Mouse (Mus musculus): Measurements from ENCODE around the gene Timm10b. TPM values are rescaled to one million over a fixed set of nuclear protein-coding genes. Genes with fewer than 3 reads are reported as not detected.
A peak's percentile ranks its signal among the peaks of the same experiment; 100 is the strongest.

The Timm10b gene
- total RNA-seq, 4 experiments from 2014 or later: 63.0 to 74.1 (median 68.2) TPM

DNA sequence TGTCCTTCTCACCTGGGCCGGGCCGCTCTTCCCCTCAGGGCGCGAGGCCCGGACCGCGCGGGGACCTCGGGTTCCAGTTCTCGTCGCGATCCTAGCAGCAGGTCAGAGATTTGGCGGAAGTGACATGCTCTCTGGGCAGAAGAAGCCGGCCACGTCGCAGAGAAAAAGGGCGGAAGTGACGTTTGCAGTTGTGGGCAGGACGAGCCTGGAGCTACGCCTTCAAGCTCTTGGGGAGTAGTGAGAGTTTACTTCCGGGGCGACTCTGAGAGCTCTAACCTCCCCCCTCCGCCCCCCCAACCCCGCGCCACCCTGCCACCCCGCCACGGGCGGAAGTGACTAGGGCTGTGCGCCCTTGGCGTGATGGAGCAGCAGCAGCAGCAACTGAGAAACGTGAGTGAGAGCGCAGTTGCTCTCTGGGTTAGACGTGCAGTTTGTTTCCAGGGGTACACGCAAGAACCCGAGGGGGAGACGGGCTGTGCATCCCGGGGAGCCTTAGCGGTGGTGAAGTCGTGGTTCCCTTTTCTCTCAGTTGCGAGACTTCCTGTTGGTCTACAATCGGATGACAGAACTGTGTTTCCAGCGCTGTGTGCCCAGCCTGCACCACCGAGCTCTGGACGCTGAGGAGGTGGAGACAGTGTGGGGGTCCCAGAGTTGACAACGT, 507 bp downstream of the Timm10b start, which contains the start of the genes Arfip2 and Gm45799:
TSS of gene Arfip2 (minus strand) at position 184 of the 661 bp plus-strand sequence.
TSS of gene Gm45799 (plus strand) at position 320 of the 661 bp plus-strand sequence.
- peak; percentile 89 to 98 for DNase-seq (ENCODE audit: low spot score in 2 of 2)

GRCm38 (mm10) chr7:105640894-105641255, 1.0 kb downstream of the Timm10b start:
- no peak for DNase-seq (ENCODE audit: low spot score in 2 of 2)

- no peak for DNase-seq (ENCODE audit: low spot score in 2 of 2)
These were observed 2.1 kb downstream of the Timm10b start for GRCm38 (mm10) chr7:105641936-105642335.

GRCm38 (mm10) chr7:105650639-105651435, 11.0 kb downstream of the Timm10b start, which contains the start of gene Dnhd1:
TSS of gene Dnhd1 (plus strand) at chr7:105650827.
- peak in 1 of 2 experiments; percentile 55 for DNase-seq (ENCODE audit: low spot score in 2 of 2)

- no peak for DNase-seq (ENCODE audit: low spot score in 2 of 2)
These were observed 45.8 kb downstream of the Timm10b start for GRCm38 (mm10) chr7:105685541-105686197.

DNA sequence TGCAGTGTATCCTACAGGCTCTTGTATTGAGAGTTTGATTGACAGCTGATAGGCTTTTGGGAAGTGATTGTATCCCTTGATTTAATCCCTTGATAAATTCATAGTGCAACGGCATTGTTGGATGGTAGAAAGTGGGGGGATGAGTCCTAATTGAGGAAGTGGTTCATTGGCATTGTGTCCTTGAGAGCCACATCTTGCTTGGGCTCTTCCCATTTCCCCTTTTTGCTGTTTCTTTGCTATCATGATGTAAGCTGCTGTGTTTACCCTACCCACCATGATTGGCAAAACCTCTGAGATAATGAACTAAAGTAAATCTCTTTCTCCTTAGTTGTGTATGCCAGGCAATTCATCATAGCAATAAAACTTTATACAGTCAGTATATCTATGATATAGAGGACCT, 51.0 kb downstream of the Timm10b start:
- DNase-seq (ENCODE audit: low spot score in 2 of 2): no peak

Other genes with a start within 250 kb of the Timm10b start
- gene Fam160a2, start 240.0 kb upstream of the Timm10b start, total RNA-seq (2022): 10 to 100 TPM; 64.6 to 72.6 (median 70.9) TPM
- gene Cnga4, start 235.5 kb upstream of the Timm10b start, total RNA-seq (2022): 1 to 10 TPM in 2 of 4 experiments, under 1 TPM in 2; 0.98 to 2.0 (median 1.1) TPM
- gene Cckbr, start 214.3 kb upstream of the Timm10b start, total RNA-seq (2022): 10 to 100 TPM; 47.6 to 57.7 (median 52.5) TPM
- 10 to 100 TPM; 15.1 to 18.5 (median 17.0) TPM for gene Cavin3, start 157.8 kb upstream of the Timm10b start, total RNA-seq (2022)
- 100 to 1,000 TPM; 100 to 105 (median 101) TPM for gene Smpd1, start 85.7 kb upstream of the Timm10b start, total RNA-seq (2022)
- 100 to 1,000 TPM; 437 to 456 (median 444) TPM for gene Apbb1, start 58.4 kb upstream of the Timm10b start, total RNA-seq (2022)
- under 1 TPM; 0.33 to 0.63 (median 0.44) TPM for gene Hpx, start 39.9 kb upstream of the Timm10b start, total RNA-seq (2022)
- 100 to 1,000 TPM; 137 to 154 (median 148) TPM for gene Trim3, start 6.5 kb upstream of the Timm10b start, total RNA-seq (2022)
- 100 to 1,000 TPM in 1 of 4 experiments, 10 to 100 TPM in 3; 84.6 to 108 (median 91.6) TPM for gene Arfip2, start 360 bp downstream of the Timm10b start, total RNA-seq (2022)
- gene Gm45799, start 496 bp downstream of the Timm10b start, total RNA-seq (2022): 10 to 100 TPM in 2 of 4 experiments, 1 to 10 TPM in 2; 9.3 to 13.0 (median 11.2) TPM
- 1 to 10 TPM; 4.8 to 6.3 (median 5.7) TPM for gene Dnhd1, start 10.8 kb downstream of the Timm10b start, total RNA-seq (2022)
- 10 to 100 TPM; 74.3 to 83.2 (median 81.6) TPM for gene Ilk, start 96.5 kb downstream of the Timm10b start, total RNA-seq (2022)
- gene Rrp8, start 97.3 kb downstream of the Timm10b start, total RNA-seq (2022): 10 to 100 TPM; 12.5 to 15.5 (median 13.8) TPM
- 100 to 1,000 TPM in 3 of 4 experiments, 10 to 100 TPM in 1; 97.4 to 118 (median 113) TPM for gene Taf10, start 104.3 kb downstream of the Timm10b start, total RNA-seq (2022)
- 10 to 100 TPM; 62.2 to 81.2 (median 67.1) TPM for gene Tpp1, start 112.2 kb downstream of the Timm10b start, total RNA-seq (2022)
- gene Dchs1, start 147.6 kb downstream of the Timm10b start, total RNA-seq (2022): 10 to 100 TPM in 1 of 4 experiments, 1 to 10 TPM in 3; 9.1 to 10.2 (median 9.5) TPM
- 100 to 1,000 TPM in 3 of 4 experiments, 10 to 100 TPM in 1; 89.9 to 106 (median 102) TPM for gene Mrpl17, start 171.0 kb downstream of the Timm10b start, total RNA-seq (2022)